Mouse (Mus musculus) neural tube, embryonic 10.5 days (tissue): ENCODE data around the gene Atf7.
"Not testable (repeated sequence)": the region's sequence is repeated elsewhere in the genome, so short reads cannot be mapped to it uniquely, and the experiment has no call there.

Source experiments
- DNase-seq: peaks from one replicate; pipeline ENCODE4 v3.0.0-alpha.2; 2017; ENCODE audit warnings: low spot score; ENCODE audit errors: extremely low spot score

Gene Atf7

DNA sequence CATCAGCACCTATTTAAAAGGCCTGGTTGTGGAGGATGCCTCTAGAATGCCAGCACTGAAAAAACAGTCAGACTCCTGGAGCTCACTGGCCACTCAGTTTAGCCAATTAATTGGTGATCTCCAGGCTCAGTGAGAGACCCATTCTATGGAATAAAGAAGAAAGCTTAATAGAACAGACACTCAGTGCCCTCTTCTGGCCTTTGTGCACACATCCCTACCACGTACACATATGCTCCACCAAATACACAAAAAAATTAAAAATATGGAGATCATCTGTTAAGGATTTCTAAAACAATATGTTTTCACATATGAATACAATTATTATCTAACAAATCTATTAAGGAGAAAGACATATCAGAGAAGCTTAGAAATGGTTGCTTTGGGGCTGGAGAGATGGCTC lies 4.5 kb downstream of the Atf7 start:
- no peak for DNase-seq

DNA sequence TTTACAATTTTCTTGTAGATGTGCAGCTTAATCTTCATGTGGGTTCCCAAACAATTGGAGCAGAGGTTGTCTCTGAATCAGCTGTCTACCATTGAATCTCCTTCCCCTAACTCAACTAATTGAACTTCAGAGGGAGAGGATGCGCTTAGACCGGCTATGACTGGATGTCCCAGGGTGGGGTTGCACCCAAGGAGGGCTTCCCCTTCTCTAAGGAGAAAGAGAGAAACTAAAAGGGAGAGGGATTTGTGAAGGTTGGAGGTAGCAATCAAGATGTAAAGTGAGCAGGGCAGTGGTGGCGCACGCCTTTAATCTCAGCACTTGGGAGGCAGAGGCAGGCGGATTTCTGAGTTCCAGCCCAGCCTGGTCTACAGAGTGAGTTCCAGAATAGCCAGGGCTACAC lies 5.8 kb downstream of the Atf7 start:
- DNase-seq: no peak

DNA sequence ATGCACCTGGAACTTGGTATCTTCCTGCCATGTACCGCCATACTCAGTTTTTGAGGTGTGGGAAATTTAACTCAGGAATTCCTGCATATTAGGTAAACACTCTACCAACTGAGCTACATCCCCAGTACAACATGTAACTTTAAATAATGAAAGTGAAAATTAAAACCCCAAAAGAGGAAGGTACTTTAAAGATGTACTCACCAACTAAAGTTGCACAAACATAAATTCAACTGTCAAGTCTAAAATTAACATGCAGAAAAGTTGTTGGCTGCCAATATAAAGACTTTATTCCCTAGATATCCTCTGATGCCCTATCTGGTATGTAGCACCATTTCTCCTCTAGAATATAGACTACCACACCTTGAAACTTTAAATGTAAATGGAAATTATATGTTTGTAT lies 7.6 kb downstream of the Atf7 start:
- DNase-seq: no peak

DNA sequence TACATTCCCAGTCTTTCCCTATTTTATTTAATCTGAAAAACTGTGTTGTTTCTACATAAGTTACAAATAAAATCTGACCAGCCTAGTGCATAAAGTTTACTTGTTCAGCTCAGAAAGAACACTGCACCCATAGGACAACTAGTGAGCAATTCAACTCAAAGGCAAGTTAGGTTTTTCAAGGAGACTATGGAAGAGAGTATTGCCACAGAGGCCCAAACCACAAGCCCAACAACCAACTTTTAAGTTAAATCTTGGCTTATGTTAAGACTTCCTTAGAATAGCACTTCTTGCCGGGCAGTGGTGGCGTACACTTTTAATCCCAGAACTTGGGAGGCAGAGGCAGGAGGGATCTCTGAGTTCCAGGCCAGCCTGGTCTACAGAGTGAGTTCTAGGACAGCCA lies 9.1 kb downstream of the Atf7 start:
- no peak for DNase-seq

DNA sequence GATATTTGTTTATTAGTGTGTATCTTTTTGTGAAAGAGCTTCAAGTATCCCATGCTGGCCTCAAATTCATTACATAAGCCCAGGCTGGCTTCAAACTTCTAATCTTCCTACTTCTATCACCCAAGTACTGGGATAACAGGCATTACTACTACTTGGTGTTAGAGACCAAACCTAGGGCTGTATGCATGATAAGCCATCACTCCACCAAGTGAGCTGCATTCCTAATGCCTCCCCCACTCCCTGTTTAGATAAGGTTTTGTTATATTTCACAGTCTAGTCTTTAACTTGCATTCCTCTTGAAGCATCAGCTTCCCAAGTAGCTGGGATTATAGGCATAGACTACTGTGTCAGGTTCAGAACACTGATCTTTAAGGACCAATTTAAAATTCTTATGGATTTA lies 11.0 kb downstream of the Atf7 start:
- DNase-seq: no peak

DNA sequence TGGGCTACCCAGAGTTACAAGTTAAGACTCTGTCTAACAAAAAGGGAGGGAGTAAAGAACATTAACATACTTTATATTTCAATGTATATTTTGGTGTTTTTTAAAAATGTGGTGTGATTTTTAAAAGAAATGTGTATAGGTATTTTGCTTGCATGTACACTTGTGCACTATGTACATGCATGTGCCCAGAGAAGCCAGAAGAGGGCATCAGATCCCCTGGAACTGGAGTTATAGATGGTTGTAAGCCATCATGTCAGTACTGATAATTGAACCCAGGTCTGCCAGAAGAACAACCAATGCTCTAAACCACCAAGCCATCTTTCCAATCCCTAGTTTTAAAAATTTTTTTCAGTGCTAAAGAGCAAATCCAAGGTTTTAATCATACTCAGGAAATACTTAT lies 12.3 kb downstream of the Atf7 start:
- no peak for DNase-seq

DNA sequence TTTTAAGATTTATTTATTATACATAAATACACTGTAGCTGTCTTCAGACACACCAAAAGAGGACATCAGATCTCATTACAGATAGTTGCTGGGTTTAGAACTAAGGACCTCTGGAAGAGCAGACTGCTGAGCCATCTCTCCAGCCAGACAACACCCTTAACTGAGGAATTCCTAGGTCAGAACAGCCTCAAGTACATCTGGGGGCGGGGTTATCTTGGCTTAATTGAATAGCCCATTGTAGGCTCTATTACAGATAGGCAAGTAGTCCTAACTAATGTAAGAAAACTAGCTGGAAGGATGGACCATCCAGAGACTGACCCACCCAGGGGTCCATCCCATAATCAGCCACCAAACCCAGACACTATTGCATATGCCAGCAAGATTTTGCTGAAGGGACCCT lies 16.7 kb downstream of the Atf7 start:
- DNase-seq: not testable (repeated sequence)

DNA sequence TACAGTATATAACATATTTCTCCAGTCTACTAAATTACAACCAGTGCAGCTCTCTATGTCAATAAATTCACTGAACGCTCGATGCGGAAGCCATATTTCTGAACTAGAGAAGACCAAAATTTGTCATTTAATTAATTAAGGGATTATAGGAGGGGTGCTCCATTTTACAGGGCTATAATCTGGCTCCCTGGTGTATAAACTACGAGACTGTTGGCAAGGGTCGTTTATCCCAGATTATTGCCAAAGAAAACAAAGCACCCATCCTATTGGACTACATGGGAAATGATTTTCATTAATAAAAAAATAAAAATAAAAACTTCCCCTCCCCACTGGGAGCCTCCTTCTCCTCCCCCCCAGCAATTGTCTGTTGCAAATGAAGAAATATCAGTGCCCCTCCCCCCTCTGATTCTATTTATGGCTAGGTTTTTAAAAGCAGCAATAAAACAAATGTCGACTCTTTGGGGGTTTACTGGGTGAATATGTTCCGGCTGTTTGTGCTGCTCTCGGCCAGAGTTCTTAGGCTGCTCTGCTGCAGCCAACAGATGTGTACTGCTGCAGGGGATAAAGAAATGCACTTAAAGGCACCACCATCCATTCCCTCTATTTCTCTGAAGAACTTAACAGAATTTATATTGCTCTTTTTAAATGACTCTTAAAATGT lies 31.1 kb downstream of the Atf7 start:
- DNase-seq: no peak

DNA sequence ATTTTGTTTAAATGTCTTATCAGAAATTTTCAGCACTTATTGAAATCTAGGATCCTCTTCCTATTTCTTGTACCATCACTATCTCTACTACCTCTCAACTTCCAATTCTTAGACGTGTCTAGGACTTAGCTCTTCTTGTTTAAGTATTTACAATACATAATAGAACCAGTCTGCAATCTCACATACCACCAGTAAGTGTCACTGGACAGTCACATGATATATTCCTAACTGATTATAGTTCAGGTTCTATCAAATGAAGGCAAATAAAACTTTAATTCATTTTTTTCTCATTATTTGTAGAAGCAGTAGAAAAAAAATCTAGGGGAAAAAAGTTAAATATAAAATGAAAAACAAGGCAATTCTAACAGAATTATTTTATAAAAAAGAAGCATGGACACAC lies 32.6 kb downstream of the Atf7 start:
- no peak for DNase-seq

DNA sequence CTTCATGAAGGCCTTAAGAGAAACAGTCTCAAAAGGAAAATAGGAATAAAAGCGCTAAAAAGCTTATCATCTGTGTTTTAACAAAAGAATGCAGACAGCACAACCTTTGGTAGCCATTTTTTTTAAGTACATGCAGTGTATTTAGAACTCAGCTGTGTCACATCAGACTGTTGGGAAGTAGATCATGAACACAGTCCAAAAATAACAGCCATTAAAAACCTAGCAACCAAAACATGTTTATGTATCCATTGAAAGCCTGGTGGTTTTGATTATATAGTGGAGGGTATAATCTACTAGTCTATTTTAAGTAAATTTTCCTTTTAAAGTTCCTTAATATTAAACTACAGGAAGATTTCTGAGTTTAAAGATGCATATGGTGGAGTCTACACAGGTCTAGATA lies 34.7 kb downstream of the Atf7 start:
- DNase-seq: no peak

DNA sequence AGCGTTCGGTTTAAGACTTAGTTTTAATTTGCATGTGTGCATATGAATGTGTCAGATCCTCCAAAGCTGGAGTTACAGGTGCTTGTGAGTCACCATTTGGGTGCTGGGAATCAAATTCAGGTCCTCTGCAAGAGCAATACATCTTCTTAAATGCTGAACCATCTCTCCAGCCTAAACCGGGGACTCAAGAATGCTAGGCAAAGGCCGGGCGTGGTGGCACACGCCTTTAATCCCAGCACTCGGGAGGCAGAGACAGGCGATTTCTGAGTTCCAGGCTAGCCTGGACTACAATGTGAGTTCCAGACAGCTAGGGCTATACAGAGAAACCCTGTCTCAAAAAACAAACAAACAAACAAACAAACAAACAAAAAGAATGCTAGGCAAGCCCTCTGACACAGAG lies 35.4 kb downstream of the Atf7 start:
- DNase-seq: no peak

DNA sequence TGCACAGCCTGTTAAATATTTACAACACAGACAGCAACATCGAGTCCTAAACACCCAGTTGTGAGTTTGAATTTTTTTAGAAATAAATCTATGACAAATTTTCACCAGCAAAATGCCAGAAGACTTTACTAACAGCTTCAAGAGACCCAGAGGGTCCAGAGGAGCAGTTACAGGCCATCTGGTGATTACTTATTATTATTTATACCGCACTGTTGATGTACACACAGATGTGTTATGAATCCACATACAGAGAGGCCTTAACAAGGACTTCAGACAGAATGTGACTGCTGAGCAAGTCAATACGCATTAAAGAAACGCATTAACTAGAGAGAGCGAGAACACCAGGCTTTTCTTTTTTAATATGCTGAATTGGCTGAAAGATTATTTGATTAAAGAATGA lies 39.8 kb downstream of the Atf7 start:
- DNase-seq: no peak

DNA sequence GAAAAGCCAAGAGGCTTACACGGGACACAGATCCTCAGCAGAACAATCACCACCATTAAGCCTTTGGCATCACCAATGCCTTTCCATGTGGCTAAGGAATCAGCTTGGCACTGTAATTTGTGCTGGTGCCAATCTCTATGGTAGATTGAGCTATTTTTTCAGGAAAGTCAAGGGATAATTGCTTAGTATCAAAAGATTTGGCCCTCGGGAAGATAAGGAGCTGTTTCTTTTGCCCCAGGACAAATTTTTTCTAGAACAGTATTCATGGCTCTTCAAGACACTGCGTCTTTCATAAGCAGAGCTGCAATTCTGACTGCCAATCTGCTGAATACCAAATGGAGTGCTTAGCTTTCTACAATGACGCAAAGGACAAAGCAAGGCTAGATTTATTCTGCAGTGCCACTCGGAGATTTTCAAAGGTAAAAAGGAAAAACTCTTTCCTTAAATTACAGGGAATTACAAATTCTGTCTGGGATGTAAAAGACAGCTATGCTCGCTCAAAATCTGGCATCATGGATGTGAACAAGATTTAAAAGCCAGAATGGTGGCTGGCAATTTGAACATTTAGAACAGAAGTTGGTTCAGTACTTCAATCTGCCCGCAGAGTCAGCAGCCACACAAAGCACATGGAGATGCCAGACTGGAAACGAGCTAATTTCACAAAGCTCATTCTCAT lies 41.4 kb downstream of the Atf7 start:
- DNase-seq: no peak

DNA sequence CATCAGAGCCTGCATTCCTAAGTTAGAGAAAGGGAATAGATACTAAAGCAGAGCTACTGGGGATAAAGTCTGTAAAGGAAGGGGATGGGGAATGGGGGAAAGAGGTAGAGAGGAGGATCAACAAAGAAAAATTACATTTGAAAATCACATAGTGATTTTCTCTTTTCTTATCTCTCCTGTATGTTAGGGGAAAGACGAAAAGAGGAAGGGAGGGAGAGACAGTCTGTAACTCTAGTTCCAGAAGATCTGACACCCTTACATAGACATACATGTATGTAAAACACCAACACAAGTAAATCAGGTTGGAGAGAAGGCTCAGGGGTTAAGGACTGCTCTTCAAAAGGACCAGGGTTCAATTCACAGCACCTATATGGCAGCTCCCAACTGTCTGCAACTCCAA lies 44.1 kb downstream of the Atf7 start:
- DNase-seq: no peak

DNA sequence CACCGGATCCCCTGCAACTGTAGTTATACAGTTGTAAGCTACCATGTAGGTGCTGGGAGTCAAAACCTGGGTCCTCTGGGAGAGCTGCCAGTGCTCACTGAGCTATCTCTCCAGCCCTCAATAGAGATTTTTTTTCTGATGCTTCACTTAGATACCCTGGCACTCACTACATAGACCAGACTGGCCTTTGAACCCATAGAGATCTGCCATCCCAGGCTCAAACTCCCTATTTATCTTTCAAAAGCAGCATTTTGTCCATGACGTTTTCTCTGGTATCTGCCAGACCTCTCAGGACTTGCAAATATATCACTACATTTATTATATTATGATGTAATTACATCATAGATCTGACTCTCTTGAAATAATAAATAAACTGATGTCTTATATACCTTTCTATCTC lies 46.9 kb downstream of the Atf7 start:
- DNase-seq: no peak

DNA sequence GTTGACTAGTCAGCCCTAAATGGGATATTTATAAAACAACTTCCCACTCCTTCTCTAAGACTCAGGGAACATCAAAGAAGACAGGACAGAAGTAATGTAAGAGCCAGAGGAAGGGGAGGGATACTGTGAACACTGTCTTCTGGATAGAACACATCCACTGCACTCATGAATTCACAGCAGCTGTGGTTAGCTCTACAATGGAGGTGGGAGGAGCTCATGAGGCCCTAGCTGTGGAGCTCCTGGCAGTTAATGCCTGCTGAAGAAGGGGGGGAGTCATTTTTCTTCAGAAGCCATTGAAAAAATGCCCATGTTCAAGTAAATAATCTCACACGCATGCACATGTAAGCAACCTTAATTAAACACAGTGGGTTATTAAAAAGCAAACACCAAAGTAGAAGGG lies 48.3 kb downstream of the Atf7 start:
- DNase-seq: no peak

DNA sequence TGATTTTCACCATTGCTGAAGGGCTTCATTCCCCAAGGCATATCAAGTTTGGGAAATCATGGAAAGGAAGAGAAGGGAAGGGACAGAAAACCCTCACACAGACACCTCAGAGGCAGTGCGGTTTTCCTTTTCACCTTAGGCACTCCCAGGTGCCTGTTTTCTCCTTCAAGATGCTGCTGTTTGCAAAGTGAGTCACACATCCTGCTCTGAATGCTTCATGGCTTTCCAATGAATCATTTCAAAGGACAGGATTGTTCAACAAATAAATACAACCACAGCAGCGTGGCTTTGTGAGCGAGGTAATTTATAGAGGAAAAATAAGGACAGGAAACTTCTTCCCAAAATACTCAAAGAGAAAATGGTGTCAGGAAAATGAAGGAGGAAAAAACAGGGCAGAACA lies 53.2 kb downstream of the Atf7 start:
- DNase-seq: no peak

DNA sequence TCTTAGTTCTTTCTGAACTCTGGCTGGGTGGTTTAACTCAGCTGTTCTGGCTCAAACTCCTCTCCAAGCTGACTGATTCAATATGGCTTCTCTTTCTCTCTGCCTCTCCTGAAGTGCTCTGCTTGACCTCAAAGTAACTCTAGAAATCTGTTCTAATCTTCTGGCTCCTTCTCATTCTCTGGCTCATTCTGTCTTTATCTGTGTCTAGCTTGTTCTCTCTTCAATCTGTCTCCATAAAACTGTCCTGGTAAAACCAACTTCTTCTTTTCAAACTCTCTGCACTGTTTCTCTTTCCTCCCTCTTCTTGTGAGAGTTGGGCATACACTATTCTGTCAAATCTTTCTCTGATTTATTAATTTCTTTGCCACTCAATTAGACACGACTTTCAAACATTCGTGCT lies 57.4 kb downstream of the Atf7 start:
- no peak for DNase-seq

DNA sequence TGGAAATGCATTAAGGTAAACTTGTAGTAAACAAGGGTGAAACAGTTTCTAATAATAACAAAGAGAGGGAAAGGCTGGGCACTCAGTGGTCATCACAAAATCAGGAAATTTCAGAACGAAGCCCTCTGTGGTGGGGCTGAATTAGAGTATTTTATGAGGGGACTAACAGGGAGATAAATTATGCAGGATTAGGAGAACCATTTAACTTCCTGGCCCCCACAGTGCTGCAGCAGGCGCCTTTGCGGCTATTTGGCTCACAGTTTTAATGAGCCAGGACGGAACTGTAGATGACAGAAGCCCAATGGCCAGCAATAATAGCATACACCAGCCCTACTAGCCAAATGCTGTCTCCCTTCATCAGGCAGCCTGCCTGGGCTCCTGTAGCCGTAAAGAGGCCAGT lies 61.6 kb downstream of the Atf7 start:
- DNase-seq: no peak

DNA sequence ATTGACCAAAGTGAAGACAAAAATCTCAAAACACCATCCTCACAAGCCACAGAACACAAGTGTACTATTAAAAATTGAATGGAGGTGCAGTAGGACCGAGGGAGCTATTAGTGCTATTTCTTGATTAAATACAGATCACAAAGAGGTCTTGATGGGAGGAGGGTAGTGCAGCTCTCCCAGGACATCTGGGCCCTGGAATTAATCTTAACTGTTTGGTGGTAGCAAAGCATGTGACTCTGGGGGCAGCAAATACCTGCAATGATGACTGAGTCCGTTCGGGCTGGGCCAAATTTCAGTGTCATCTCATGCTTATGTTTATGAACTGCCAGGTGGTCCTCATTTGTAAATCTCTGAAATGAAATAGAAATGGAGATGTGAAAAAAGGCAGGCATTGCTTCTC lies 62.2 kb downstream of the Atf7 start:
- DNase-seq: no peak

DNA sequence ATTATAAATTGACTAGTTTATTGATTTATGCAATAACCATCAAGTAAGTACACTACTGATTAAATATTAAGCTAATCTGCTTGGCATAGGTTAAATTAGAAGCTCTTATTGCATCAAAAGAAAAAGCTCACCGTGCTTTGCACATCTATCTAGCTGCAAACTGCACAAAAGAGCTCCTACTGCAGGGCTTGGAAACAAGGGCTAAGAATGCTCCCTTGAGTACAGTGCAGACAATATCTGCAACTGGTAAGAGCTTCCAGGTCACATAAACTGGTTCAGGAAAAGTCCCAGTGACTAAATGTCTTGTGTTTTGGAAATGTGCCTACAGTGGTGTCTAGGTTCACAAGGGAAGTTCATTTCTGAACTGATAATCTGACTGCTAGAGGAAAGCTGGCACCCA lies 62.8 kb downstream of the Atf7 start:
- DNase-seq: no peak

DNA sequence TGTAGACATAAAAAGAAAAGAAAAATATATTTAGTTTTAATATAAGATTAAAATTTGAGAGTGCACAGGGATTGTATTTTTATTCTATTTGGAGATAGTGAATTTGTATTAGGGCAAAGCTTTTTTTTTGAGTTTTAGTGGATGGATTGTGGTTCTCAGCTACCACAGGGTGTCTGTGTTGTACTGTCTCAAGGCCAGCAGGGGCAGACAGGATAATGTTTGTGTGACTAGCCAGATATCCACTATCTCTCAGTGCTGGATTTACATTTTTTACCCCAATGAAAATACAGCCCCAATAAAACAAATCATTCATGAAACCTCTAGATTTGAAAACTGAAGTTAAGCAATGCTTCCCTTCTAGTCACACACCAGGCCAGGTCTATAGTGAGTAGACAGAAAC lies 67.7 kb downstream of the Atf7 start:
- no peak for DNase-seq

DNA sequence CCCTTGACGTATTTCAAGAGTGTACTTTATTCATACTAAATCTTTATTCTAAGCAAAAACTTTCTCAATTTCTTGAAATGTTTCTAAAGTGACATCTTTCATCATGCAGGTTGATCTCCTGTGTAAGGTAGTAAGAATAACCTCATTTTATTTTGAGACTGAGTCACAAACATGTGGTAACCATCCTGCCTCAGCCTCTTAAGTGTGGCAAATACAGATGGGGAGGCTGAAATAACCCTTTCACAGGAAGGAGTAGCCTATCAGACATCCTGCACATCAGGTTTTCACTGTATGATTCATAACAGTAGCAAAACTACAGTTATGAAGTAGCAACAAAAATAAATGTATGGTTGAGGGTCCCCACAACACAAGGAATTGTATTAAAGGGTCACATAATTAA lies 69.7 kb downstream of the Atf7 start:
- DNase-seq: no peak

DNA sequence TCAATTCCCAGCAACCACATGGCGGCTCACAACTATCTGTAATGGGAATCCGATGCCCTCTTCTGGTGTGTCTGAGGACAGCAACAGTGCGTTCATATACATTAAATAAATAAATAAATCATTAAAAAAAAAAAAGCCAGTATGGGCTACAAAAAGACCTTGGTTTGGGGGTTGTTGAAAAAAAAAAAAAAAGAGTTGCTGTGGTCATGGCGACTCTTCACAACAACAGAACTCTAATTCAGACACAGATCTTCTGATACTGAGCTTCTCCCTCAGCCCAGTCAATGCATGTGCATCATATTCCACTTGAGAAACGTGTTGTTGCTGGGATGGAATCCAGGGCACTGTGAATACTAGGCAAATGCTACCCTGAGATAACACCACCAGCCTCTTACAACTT lies 72.7 kb downstream of the Atf7 start:
- no peak for DNase-seq
